Mouse (Mus musculus) heart, embryonic 11.5 days (tissue): ENCODE data around the gene Tirap. TPM values are rescaled to one million over a fixed set of nuclear protein-coding genes. Genes with fewer than 3 reads are reported as not detected.
A peak's percentile ranks its signal among the peaks of the same experiment; 100 is the strongest.

Experiments
- ATAC-seq: fragments of 200-750 bp; cut with Nextera tagmentation; replicated peaks from 2 replicates; pipeline ENCODE4 v1.8.0; 2017; ENCODE audit warnings: moderate library complexity; ENCODE audit not compliant: insufficient number of reproducible peaks, low FRiP score, low TSS enrichment
- H3K27ac ChIP-seq: fragments of 300-500 bp; sonication (generic); 2 replicates; pipeline ENCODE4 v1.5.1; 2014; ENCODE audit warnings: mild to moderate bottlenecking, low read depth, low read length
- H3K27me3 ChIP-seq: fragments of 300-500 bp; sonication (generic); 2 replicates; pipeline ENCODE4 v1.6.1; 2014; ENCODE audit warnings: mild to moderate bottlenecking, low read length, mixed read lengths; ENCODE audit not compliant: control insufficient read depth, insufficient read depth
- H3K36me3 ChIP-seq: fragments of 300-500 bp; sonication (generic); 2 replicates; pipeline ENCODE4 v1.6.1; 2014; ENCODE audit warnings: mild to moderate bottlenecking, low read length, moderate library complexity, mixed read lengths; ENCODE audit not compliant: control insufficient read depth, insufficient read depth
- H3K4me1 ChIP-seq: fragments of 300-500 bp; sonication (generic); 2 replicates; pipeline ENCODE4 v1.6.1; 2014; ENCODE audit warnings: low read length; ENCODE audit not compliant: control insufficient read depth, insufficient read depth
- H3K4me2 ChIP-seq: fragments of 300-500 bp; sonication (generic); 2 replicates; pipeline ENCODE4 v1.6.1; 2014; ENCODE audit warnings: mild to moderate bottlenecking, moderate library complexity
- H3K4me3 ChIP-seq: fragments of 300-500 bp; sonication (generic); 2 replicates; pipeline ENCODE4 v1.5.1; 2014; ENCODE audit warnings: low read depth, low read length
- H3K9ac ChIP-seq: fragments of 300-500 bp; sonication (generic); 2 replicates; pipeline ENCODE4 v1.6.1; 2014; ENCODE audit warnings: mild to moderate bottlenecking, low read depth, low read length, moderate library complexity
- H3K9me3 ChIP-seq: fragments of 300-500 bp; sonication (generic); replicated peaks from 2 replicates; pipeline ENCODE4 v1.6.1; 2016; ENCODE audit warnings: low read length; ENCODE audit not compliant: control insufficient read depth
- WGBS: fragments of 180-500 bp; shearing (Covaris S2); extraction: QIAGEN DNeasy Blood & Tissue Kit; methylation state at CpG from one replicate; pipeline ENCODE4 v1.1.7; 2014; ENCODE audit not compliant: insufficient replicate concordance; 5-methylcytosine and 5-hydroxymethylcytosine counted together
- polyA plus RNA-seq: library from polyadenylated mRNA; unstranded; fragments of >200 nt; fragmentation: Nextera tagmentation; extraction: Ambion mirVana; gene quantifications from 2 replicates; pipeline ENCODE4 v1.2.1, GENCODE M21; 2014

The Tirap gene
- polyA plus RNA-seq, result 9.4 and 11.7 TPM in 2 replicates

DNA sequence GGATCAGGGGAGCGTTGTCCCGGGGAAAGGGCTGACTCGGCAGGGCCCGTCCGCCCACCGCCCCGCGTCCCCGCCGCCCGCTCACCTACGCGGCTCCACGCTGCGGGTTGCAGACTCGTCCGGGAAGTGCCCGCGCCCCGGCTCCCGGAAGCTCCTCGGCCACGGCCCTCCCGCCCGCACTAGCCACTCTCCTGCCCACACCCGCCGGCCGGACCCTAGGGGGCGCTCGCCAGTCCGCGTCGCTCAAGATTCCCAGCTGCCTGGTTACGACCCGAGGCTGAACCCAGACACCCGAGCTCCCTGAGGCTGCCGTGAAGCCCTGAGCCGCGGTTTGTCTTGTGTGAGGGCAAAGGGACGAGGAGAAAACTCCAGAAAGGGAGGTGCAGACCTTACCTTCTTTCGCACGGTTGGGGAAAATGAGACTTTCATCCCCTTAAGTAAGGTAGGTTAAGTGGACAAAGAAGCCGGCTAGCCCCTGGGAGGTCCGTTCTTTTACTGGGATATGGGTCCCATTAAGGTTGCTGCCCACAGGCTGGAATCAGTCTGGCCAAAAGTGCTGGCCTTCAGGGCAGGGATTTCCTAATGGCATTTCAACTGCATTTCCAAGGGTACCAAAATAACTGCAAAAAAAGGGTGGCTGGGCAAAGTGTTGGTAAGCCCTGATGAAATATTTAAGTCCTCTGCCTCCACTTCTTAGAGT, at the start of gene Tirap, which contains the start of gene Srpr:
Tirap (minus strand) TSS at position 520 of the 700 bp plus-strand sequence.
Srpr (plus strand) TSS at position 404 of the 700 bp plus-strand sequence.
- peak within 1 kb of the TSS; percentile 86 for H3K9ac ChIP-seq
- H3K27ac ChIP-seq, result peak within 1 kb of the TSS; percentile 50; the same call in 1 of the 2 replicates

GRCm38 (mm10) chr9:35249476-35249875, 49.4 kb upstream of the Tirap start:
- H3K27ac ChIP-seq, result no peak overlapping the region
- H3K4me2 ChIP-seq, result no peak overlapping the region
- H3K4me3 ChIP-seq, result no peak overlapping the region
- no peak overlapping the region for H3K9ac ChIP-seq
- H3K9me3 ChIP-seq, result no peaks in the 10 kb centered on the region
- no peaks in the 10 kb centered on the region for H3K27me3 ChIP-seq
- H3K4me1 ChIP-seq, result no peaks in the 10 kb centered on the region
- H3K36me3 ChIP-seq, result no peaks in the 10 kb centered on the region
- no peak for ATAC-seq

More for the DNA sequence above, at the start of gene Tirap, which contains the start of gene Srpr:
- under 1% methylated on average over 42 of the region's 44 CpGs for WGBS
- H3K36me3 ChIP-seq, result no peaks in the 10 kb centered on the region
- H3K27me3 ChIP-seq, result no peaks in the 10 kb centered on the region
- no peaks in the 10 kb centered on the region for H3K9me3 ChIP-seq
- H3K4me2 ChIP-seq, result peak within 1 kb of the TSS; percentile 86
- peak; percentile 82 for ATAC-seq
- H3K4me1 ChIP-seq, result peaks cover 17% of the 10 kb centered on the region; the same call in 1 of the 2 replicates
- peak within 1 kb of the TSS; percentile 68 for H3K4me3 ChIP-seq

DNA sequence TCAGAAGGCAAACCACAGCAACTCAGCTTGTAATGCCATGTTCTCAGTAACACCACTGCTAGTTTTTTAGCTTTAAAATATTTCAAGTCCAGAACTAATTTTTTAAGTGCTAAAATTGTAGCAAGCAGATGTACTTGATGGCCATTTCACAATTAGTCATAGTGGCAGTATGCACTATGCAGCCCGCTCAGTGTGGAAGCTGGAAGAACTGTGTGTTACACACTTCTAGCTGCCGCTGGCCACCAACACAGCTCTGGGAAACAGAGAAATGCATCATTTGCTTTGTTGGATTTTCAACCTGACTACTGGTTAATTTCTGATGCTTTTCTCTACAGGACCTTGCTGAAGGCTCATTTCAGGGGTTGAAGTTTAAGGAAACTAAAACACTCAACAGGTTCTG, 47.3 kb upstream of the Tirap start:
- H3K36me3 ChIP-seq, result no peaks in the 10 kb centered on the region
- H3K9ac ChIP-seq, result no peak overlapping the region
- no peaks in the 10 kb centered on the region for H3K9me3 ChIP-seq
- no peak overlapping the region for H3K4me2 ChIP-seq
- H3K4me3 ChIP-seq, result no peak overlapping the region
- ATAC-seq, result no peak
- no peaks in the 10 kb centered on the region for H3K4me1 ChIP-seq
- no peaks in the 10 kb centered on the region for H3K27me3 ChIP-seq
- 89% methylated on average over 2 of the region's 2 CpGs for WGBS
- H3K27ac ChIP-seq, result no peak overlapping the region

DNA sequence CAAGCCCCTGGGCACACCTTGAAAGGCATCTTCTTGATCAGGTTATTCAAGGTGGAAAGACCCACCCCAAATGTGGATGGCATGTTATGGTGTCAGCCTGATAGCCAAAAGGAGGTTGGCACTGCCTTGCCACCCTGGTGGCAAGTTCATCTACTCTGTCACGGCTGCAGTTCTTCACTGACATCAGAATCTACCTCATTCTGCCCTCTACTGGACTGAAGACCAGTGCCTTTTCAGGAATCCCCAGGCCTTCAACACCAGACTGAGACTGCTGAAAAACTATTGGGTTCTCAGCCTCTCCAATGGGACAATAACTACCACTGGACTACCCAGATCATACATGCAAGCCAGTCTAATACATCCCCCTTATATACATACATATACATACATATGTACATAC, 39.6 kb upstream of the Tirap start:
- H3K27ac ChIP-seq, result no peak overlapping the region
- ATAC-seq, result no peak

GRCm38 (mm10) chr9:35238915-35239571, 39.0 kb upstream of the Tirap start:
- Histone ChIP-seq H3K9me3 (no peaks in the 10 kb centered on the region), H3K4me1 (no peaks in the 10 kb centered on the region), H3K9ac (no peak overlapping the region), H3K4me3 (no peak overlapping the region), H3K27me3 (no peaks in the 10 kb centered on the region), H3K36me3 (no peaks in the 10 kb centered on the region), H3K27ac (0 out of 2 replicates have a peak overlapping the region, but pooled peaks have one; percentile 15), H3K4me2 (no peak overlapping the region)
- peak; percentile 57 for ATAC-seq
- WGBS, result 42% methylated on average over 6 of the region's 6 CpGs

More for the DNA sequence above, 39.6 kb upstream of the Tirap start:
- Histone ChIP-seq H3K4me2 (no peak overlapping the region), H3K9me3 (no peaks in the 10 kb centered on the region), H3K4me3 (no peak overlapping the region), H3K36me3 (no peaks in the 10 kb centered on the region), H3K9ac (no peak overlapping the region), H3K4me1 (no peaks in the 10 kb centered on the region), H3K27me3 (no peaks in the 10 kb centered on the region)
- 47% methylated on average over 1 of the region's 1 CpGs for WGBS

DNA sequence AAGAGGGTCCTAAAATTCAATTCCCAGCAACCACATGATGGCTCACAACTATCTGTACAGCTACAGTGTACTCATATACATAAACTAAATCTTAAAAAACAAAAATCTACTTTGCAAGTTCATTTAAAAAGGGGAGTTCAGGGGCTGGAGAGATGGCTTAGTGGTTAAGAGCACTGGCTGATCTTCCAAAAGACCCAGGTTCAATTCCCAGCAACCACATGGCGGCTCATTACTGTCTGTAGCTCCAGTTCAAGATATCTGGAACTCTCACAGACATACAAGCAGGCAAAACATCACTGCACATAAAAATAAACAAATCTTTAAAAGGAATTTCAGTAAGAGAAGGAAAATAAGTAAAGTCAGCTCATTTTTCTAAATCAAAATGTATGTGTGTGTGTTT, 38.3 kb upstream of the Tirap start:
- Histone ChIP-seq H3K4me3 (no peak overlapping the region), H3K9ac (no peak overlapping the region), H3K27me3 (no peaks in the 10 kb centered on the region), H3K9me3 (no peaks in the 10 kb centered on the region), H3K36me3 (no peaks in the 10 kb centered on the region), H3K4me2 (no peak overlapping the region), H3K27ac (0 out of 2 replicates have a peak overlapping the region, but pooled peaks have one; percentile 15), H3K4me1 (no peaks in the 10 kb centered on the region)
- 94% methylated on average over 1 of the region's 1 CpGs for WGBS
- no peak for ATAC-seq

DNA sequence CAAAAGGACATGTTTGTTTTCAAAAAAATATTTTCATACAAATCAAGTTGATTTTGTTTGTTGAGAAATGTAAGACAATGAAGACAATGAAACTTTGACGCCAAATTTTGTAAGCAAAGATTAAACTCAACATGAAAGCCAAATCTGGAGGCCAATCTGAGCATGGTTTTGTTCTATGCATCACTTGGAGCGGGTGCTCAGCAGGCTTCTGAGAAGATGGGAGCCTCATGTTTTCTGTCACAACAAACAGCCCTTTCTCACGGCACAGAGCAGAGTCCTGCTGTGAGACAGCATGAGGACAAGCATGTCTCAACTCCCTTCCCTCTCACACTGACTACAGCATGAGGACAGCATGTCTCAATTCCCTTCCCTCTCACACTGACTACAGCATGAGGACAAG, 35.9 kb upstream of the Tirap start:
- WGBS, result 52% methylated on average over 3 of the region's 3 CpGs
- no peaks in the 10 kb centered on the region for H3K4me1 ChIP-seq
- no peaks in the 10 kb centered on the region for H3K9me3 ChIP-seq
- H3K4me2 ChIP-seq, result no peak overlapping the region
- ATAC-seq, result no peak
- H3K9ac ChIP-seq, result no peak overlapping the region
- no peak overlapping the region for H3K27ac ChIP-seq
- no peaks in the 10 kb centered on the region for H3K36me3 ChIP-seq
- H3K27me3 ChIP-seq, result no peaks in the 10 kb centered on the region
- H3K4me3 ChIP-seq, result no peak overlapping the region

DNA sequence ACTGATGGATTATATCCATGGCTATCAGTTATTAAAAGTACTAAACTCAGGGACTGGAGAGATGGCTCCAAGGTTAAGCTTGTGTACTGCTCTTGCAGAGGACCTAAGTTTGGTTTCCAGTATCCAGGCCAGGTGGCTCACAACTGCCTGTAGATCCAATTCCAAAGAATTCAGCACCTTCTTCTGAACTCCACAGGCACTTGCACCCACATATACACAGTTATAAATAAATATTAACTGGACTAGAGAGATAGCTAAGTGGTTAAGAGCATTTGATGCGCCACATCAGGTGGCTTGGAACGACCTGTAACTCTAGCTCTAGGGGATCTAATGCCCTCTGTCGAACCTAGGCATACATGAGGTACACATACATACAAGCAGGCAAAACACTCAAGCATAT, 28.6 kb upstream of the Tirap start:
- Histone ChIP-seq H3K4me1 (no peaks in the 10 kb centered on the region), H3K27me3 (no peaks in the 10 kb centered on the region), H3K9me3 (no peaks in the 10 kb centered on the region), H3K4me3 (no peak overlapping the region), H3K4me2 (no peak overlapping the region), H3K9ac (no peak overlapping the region), H3K27ac (no peak overlapping the region), H3K36me3 (no peaks in the 10 kb centered on the region)
- WGBS, result 84% methylated on average over 3 of the region's 3 CpGs
- no peak for ATAC-seq
